Mouse (Mus musculus) hindbrain, embryonic 15.5 days (tissue): ENCODE measurements at regions not wholly inside any gene's neighbourhood (a gene's known extent, or its start where the extent isn't known, plus 50 kb on each side); places are given as distances from the start of the nearest gene placed in this dataset.

Source experiments
- ATAC-seq: fragments of 200-750 bp; cut with Nextera tagmentation; 2 replicates; pipeline ENCODE4 v1.8.0; 2017; ENCODE audit warnings: low read depth, moderate number of reproducible peaks, moderate TSS enrichment; ENCODE audit not compliant: low FRiP score
- H3K27ac ChIP-seq: fragments of 300-500 bp; sonication (generic); replicated peaks from 2 replicates; pipeline ENCODE4 v1.5.1; 2015; ENCODE audit warnings: mild to moderate bottlenecking, inconsistent platforms
- H3K27me3 ChIP-seq: fragments of 300-500 bp; sonication (generic); 2 replicates; pipeline ENCODE4 v1.6.1; 2015; ENCODE audit warnings: control low read depth, inconsistent platforms
- H3K36me3 ChIP-seq: fragments of 300-500 bp; sonication (generic); 2 replicates; pipeline ENCODE4 v1.6.1; 2015; ENCODE audit warnings: control low read depth, inconsistent platforms
- H3K4me1 ChIP-seq: fragments of 300-500 bp; sonication (generic); replicated peaks from 2 replicates; pipeline ENCODE4 v1.6.1; 2015; ENCODE audit warnings: control low read depth, inconsistent platforms
- H3K4me2 ChIP-seq: fragments of 300-500 bp; sonication (generic); 2 replicates; pipeline ENCODE4 v1.6.1; 2015; ENCODE audit warnings: moderate library complexity, mild to moderate bottlenecking, inconsistent platforms
- H3K4me3 ChIP-seq: fragments of 300-500 bp; sonication (generic); 2 replicates; pipeline ENCODE4 v1.5.1; 2015; ENCODE audit warnings: mild to moderate bottlenecking, inconsistent platforms
- H3K9ac ChIP-seq: fragments of 300-500 bp; sonication (generic); 2 replicates; pipeline ENCODE4 v1.6.1; 2015; ENCODE audit warnings: inconsistent platforms
- H3K9me3 ChIP-seq: fragments of 300-500 bp; sonication (generic); 2 replicates; pipeline ENCODE4 v1.6.1; 2016; ENCODE audit warnings: control low read depth, inconsistent platforms
- WGBS: fragments of 180-500 bp; shearing (Covaris S2); methylation state at CpG from one replicate; pipeline ENCODE4 v1.1.7; 2015; 5-methylcytosine and 5-hydroxymethylcytosine counted together

- WGBS: 64% methylated on average over 8 of the region's 8 CpGs
- Histone ChIP-seq H3K36me3 (no peaks in the 10 kb centered on the region), H3K4me2 (no peak overlapping the region), H3K27ac (no peak overlapping the region), H3K9ac (no peak overlapping the region), H3K9me3 (no peaks in the 10 kb centered on the region), H3K4me1 (peaks cover 19% of the 10 kb centered on the region), H3K4me3 (no peak overlapping the region), H3K27me3 (no peaks in the 10 kb centered on the region)
- no peak for ATAC-seq
Measured at GRCm38 (mm10) chr1:190285049-190285448, 114.5 kb upstream of the Prox1 start.

- H3K9me3 ChIP-seq: no peaks in the 10 kb centered on the region
- no peaks in the 10 kb centered on the region for H3K36me3 ChIP-seq
- H3K4me3 ChIP-seq: no peak overlapping the region
- 66% methylated on average over 9 of the region's 9 CpGs for WGBS
- H3K27ac ChIP-seq: no peak overlapping the region
- H3K9ac ChIP-seq: no peak overlapping the region
- H3K4me2 ChIP-seq: no peak overlapping the region
- H3K27me3 ChIP-seq: no peaks in the 10 kb centered on the region
- no peak for ATAC-seq
- peaks cover 19% of the 10 kb centered on the region for H3K4me1 ChIP-seq
Measured at GRCm38 (mm10) chr1:190284138-190284537, 113.6 kb upstream of the Prox1 start.

- Histone ChIP-seq H3K4me3 (no peak overlapping the region), H3K27me3 (no peaks in the 10 kb centered on the region), H3K9ac (no peak overlapping the region), H3K9me3 (no peaks in the 10 kb centered on the region), H3K36me3 (no peaks in the 10 kb centered on the region), H3K4me1 (peaks cover 10% of the 10 kb centered on the region), H3K27ac (no peak overlapping the region), H3K4me2 (no peak overlapping the region)
- no peak for ATAC-seq
- 49% methylated on average over 18 of the region's 18 CpGs for WGBS
Measured at GRCm38 (mm10) chr1:190280081-190280858, 109.8 kb upstream of the Prox1 start.

- 79% methylated on average over 6 of the region's 6 CpGs for WGBS
- Histone ChIP-seq H3K27me3 (no peaks in the 10 kb centered on the region), H3K9ac (no peak overlapping the region), H3K4me2 (no peak overlapping the region), H3K27ac (no peak overlapping the region), H3K4me3 (no peak overlapping the region), H3K9me3 (no peaks in the 10 kb centered on the region), H3K36me3 (no peaks in the 10 kb centered on the region), H3K4me1 (no peaks in the 10 kb centered on the region)
- no peak for ATAC-seq
Measured at GRCm38 (mm10) chr1:190274911-190275310, 104.4 kb upstream of the Prox1 start.

GRCm38 (mm10) chr1:190270784-190271385 lies 100.4 kb upstream of the Prox1 start:
- Histone ChIP-seq H3K27ac (no peak overlapping the region), H3K9me3 (no peaks in the 10 kb centered on the region), H3K36me3 (no peaks in the 10 kb centered on the region), H3K4me1 (no peaks in the 10 kb centered on the region), H3K27me3 (no peaks in the 10 kb centered on the region), H3K4me2 (no peak overlapping the region), H3K4me3 (no peak overlapping the region), H3K9ac (no peak overlapping the region)
- WGBS: 82% methylated on average over 17 of the region's 17 CpGs
- ATAC-seq: no peak

GRCm38 (mm10) chr1:190269181-190269580 lies 98.7 kb upstream of the Prox1 start:
- no peak for ATAC-seq

GRCm38 (mm10) chr1:190265085-190265780 lies 94.7 kb upstream of the Prox1 start:
- WGBS: 73% methylated on average over 9 of the region's 9 CpGs
- Histone ChIP-seq H3K27me3 (no peaks in the 10 kb centered on the region), H3K27ac (no peak overlapping the region), H3K9me3 (no peaks in the 10 kb centered on the region), H3K4me2 (no peak overlapping the region), H3K36me3 (no peaks in the 10 kb centered on the region), H3K9ac (no peak overlapping the region), H3K4me1 (no peaks in the 10 kb centered on the region), H3K4me3 (no peak overlapping the region)
- no peak for ATAC-seq

More at GRCm38 (mm10) chr1:190269181-190269580, 98.7 kb upstream of the Prox1 start:
- no peaks in the 10 kb centered on the region for H3K27me3 ChIP-seq
- no peaks in the 10 kb centered on the region for H3K36me3 ChIP-seq
- H3K4me2 ChIP-seq: no peak overlapping the region
- 88% methylated on average over 7 of the region's 7 CpGs for WGBS
- no peak overlapping the region for H3K27ac ChIP-seq
- H3K9me3 ChIP-seq: no peaks in the 10 kb centered on the region
- H3K9ac ChIP-seq: no peak overlapping the region
- no peaks in the 10 kb centered on the region for H3K4me1 ChIP-seq
- no peak overlapping the region for H3K4me3 ChIP-seq

GRCm38 (mm10) chr1:190264501-190264900 lies 94.0 kb upstream of the Prox1 start:
- ATAC-seq: no peak
- Histone ChIP-seq H3K27me3 (peaks cover 2% of the 10 kb centered on the region; the same call in 1 of the 2 replicates), H3K9me3 (no peaks in the 10 kb centered on the region), H3K4me3 (no peak overlapping the region), H3K27ac (no peak overlapping the region), H3K9ac (no peak overlapping the region), H3K4me2 (no peak overlapping the region), H3K4me1 (no peaks in the 10 kb centered on the region), H3K36me3 (no peaks in the 10 kb centered on the region)
- 72% methylated on average over 8 of the region's 8 CpGs for WGBS

- no peaks in the 10 kb centered on the region for H3K36me3 ChIP-seq
- no peak overlapping the region for H3K4me2 ChIP-seq
- no peak overlapping the region for H3K9ac ChIP-seq
- no peaks in the 10 kb centered on the region for H3K9me3 ChIP-seq
- 37% methylated on average over 7 of the region's 7 CpGs for WGBS
- H3K27me3 ChIP-seq: peaks cover 3% of the 10 kb centered on the region; the same call in 1 of the 2 replicates
- no peak overlapping the region for H3K27ac ChIP-seq
- no peak for ATAC-seq
- H3K4me1 ChIP-seq: no peaks in the 10 kb centered on the region
- H3K4me3 ChIP-seq: no peak overlapping the region
Measured at GRCm38 (mm10) chr1:190263620-190264019, 93.1 kb upstream of the Prox1 start.

- Histone ChIP-seq H3K36me3 (no peaks in the 10 kb centered on the region), H3K9me3 (no peaks in the 10 kb centered on the region), H3K27me3 (peaks cover 3% of the 10 kb centered on the region; the same call in 1 of the 2 replicates), H3K4me3 (no peak overlapping the region), H3K4me2 (no peak overlapping the region), H3K4me1 (no peaks in the 10 kb centered on the region), H3K9ac (no peak overlapping the region), H3K27ac (no peak overlapping the region; the same call in 1 of the 2 replicates)
- no peak for ATAC-seq
- WGBS: 72% methylated on average over 13 of the region's 13 CpGs
Measured at GRCm38 (mm10) chr1:190259576-190259975, 89.1 kb upstream of the Prox1 start.

- no peak overlapping the region for H3K4me3 ChIP-seq
- no peaks in the 10 kb centered on the region for H3K9me3 ChIP-seq
- no peaks in the 10 kb centered on the region for H3K27me3 ChIP-seq
- no peak overlapping the region for H3K9ac ChIP-seq
- H3K27ac ChIP-seq: no peak overlapping the region
- ATAC-seq: 0 out of 2 replicates have a peak, but pooled peaks have one; percentile 27
- H3K4me2 ChIP-seq: no peak overlapping the region
- no peaks in the 10 kb centered on the region; the same call in 1 of the 2 replicates for H3K4me1 ChIP-seq
- WGBS: 55% methylated on average over 13 of the region's 13 CpGs
- no peaks in the 10 kb centered on the region for H3K36me3 ChIP-seq
Measured at GRCm38 (mm10) chr1:190250574-190251246, 80.2 kb upstream of the Prox1 start.

- Histone ChIP-seq H3K4me2 (no peak overlapping the region), H3K27ac (no peak overlapping the region), H3K4me1 (no peaks in the 10 kb centered on the region), H3K36me3 (no peaks in the 10 kb centered on the region), H3K27me3 (no peaks in the 10 kb centered on the region), H3K9ac (no peak overlapping the region), H3K4me3 (no peak overlapping the region), H3K9me3 (no peaks in the 10 kb centered on the region)
- no peak for ATAC-seq
- WGBS: 89% methylated on average over 7 of the region's 7 CpGs
Measured at GRCm38 (mm10) chr1:190242526-190242925, 72.0 kb upstream of the Prox1 start.
